Mouse (Mus musculus) bone marrow macrophage, adult 2 months (primary cell): ENCODE measurements around the gene Scyl2.

Experiments used
- CTCF ChIP-seq: IDR thresholded peaks from 2 replicates; pipeline ENCODE4 v1.5.1; 2012; ENCODE audit warnings: low read depth, mild to moderate bottlenecking, low read length, moderate library complexity
- POLR2A ChIP-seq: IDR thresholded peaks from 2 replicates; pipeline ENCODE4 v1.6.1; 2012; ENCODE audit warnings: mild to moderate bottlenecking, low read depth, low read length, borderline replicate concordance

GRCm38 (mm10) chr10:89599311-89599710 is 86.8 kb downstream of the Scyl2 start:
- TF ChIP-seq POLR2A (no peak), CTCF (no peak)
